Mouse (Mus musculus) neural tube, embryonic 13.5 days (tissue): ENCODE measurements around the gene Dnajc30. TPM values are rescaled to one million over a fixed set of nuclear protein-coding genes. Genes with fewer than 3 reads are reported as not detected.
A peak's percentile ranks its signal among the peaks of the same experiment; 100 is the strongest.

Experiments
- ATAC-seq: fragments of 200-750 bp; cut with Nextera tagmentation; 2 replicates; pipeline ENCODE4 v1.8.0; 2017; ENCODE audit warnings: low read depth, mild to moderate bottlenecking, moderate TSS enrichment, moderate library complexity
- H3K27ac ChIP-seq: fragments of 300-500 bp; sonication (generic); replicated peaks from 2 replicates; pipeline ENCODE4 v1.5.1; 2015; ENCODE audit warnings: moderate library complexity, mild to moderate bottlenecking, inconsistent platforms
- H3K27me3 ChIP-seq: fragments of 300-500 bp; sonication (generic); 2 replicates; pipeline ENCODE4 v1.6.1; 2015; ENCODE audit warnings: mild to moderate bottlenecking, inconsistent platforms
- H3K36me3 ChIP-seq: fragments of 300-500 bp; sonication (generic); 2 replicates; pipeline ENCODE4 v1.6.1; 2015; ENCODE audit warnings: mild to moderate bottlenecking, inconsistent platforms
- H3K4me1 ChIP-seq: fragments of 300-500 bp; sonication (generic); replicated peaks from 2 replicates; pipeline ENCODE4 v1.6.1; 2015; ENCODE audit warnings: inconsistent platforms
- H3K4me2 ChIP-seq: fragments of 300-500 bp; sonication (generic); 2 replicates; pipeline ENCODE4 v1.6.1; 2015; ENCODE audit warnings: inconsistent platforms, mild to moderate bottlenecking, moderate library complexity
- H3K4me3 ChIP-seq: fragments of 300-500 bp; sonication (generic); 2 replicates; pipeline ENCODE4 v1.5.1; 2015; ENCODE audit warnings: mild to moderate bottlenecking, inconsistent platforms
- H3K9ac ChIP-seq: fragments of 300-500 bp; sonication (generic); 2 replicates; pipeline ENCODE4 v1.6.1; 2015; ENCODE audit warnings: moderate library complexity, mild to moderate bottlenecking, inconsistent platforms
- H3K9me3 ChIP-seq: fragments of 300-500 bp; sonication (generic); 2 replicates; pipeline ENCODE4 v1.6.1; 2016; ENCODE audit warnings: inconsistent platforms
- WGBS: fragments of 180-500 bp; shearing (Covaris S2); methylation state at CpG from one replicate; pipeline ENCODE4 v1.1.7; 2015; 5-methylcytosine and 5-hydroxymethylcytosine counted together
- polyA plus RNA-seq: library from polyadenylated mRNA; unstranded; fragments of >200 nt; fragmentation: Nextera tagmentation; extraction: Ambion mirVana; gene quantifications from 2 replicates; pipeline ENCODE4 v1.2.1, GENCODE M21; 2015

Dnajc30 gene
- polyA plus RNA-seq, result 35.5 and 37.1 TPM in 2 replicates

DNA sequence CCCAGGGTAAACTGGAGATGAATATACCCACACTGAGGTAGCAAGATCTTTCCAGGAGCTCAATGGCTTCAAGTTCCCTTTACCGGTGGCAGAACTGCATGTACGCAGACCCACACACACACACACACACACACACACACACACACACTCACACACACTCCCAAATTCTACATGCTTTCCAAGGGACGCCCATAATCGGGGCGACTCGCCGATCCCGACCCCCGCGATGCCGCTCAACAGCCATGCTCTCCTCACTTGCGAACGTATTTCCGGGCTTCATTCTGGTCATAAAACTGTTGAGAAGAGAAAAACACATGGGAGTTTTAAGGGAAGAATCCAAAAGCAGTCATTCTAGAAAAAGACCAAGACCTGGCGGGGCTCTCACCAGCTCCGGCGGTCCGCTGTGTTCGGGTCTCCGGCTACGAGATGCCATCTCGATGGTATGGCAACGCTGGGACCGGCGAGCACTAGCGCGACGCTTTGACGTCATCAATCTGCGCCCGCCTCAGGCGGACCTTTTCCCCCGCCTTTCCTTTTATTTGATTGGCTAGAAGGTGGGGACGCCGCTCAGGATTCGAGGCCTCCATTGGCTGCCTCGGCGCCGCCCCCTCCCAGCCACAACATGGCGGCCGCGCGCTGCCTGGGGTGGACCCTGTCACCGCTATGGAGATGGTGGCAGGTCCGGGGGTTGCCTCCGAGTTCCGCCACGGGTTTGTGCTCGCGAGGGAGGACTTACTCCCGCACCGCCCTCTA is at the start of gene Dnajc30:
TSS of gene Dnajc30 (plus strand) at position 574 of the 753 bp plus-strand sequence.
- Histone ChIP-seq H3K27ac (peak within 1 kb of the TSS; percentile 74), H3K9me3 (no peaks in the 10 kb centered on the region), H3K27me3 (no peaks in the 10 kb centered on the region), H3K36me3 (peaks cover 48% of the 10 kb centered on the region), H3K4me2 (peak within 1 kb of the TSS; percentile 95), H3K4me1 (peaks cover 27% of the 10 kb centered on the region), H3K9ac (peak within 1 kb of the TSS; percentile 87), H3K4me3 (peak within 1 kb of the TSS; percentile 97)
- peak; percentile 98 for ATAC-seq
- WGBS, result under 1% methylated on average over 52 of the region's 52 CpGs

DNA sequence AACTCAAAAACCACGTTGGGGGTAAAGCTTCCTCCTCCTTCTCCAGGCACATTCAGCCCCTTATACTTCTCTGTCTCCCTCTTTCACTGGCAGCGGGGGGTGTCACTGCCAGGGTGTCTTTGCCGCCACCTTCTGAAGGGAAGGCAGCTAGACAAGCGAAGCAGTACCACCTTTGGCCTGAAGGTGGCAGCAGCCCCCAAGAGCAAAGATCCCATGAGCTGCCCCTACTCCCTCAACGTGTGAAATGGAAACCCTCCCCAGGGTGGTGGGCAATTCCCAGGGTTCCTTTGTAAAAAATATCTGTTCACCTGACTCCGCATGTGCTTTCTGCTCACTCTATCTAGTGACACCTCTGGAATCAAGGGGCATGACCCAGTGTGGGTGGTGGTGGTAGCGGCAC is 48.5 kb upstream of the Dnajc30 start:
- peak; percentile 10; the same call in 1 of the 2 replicates for ATAC-seq
- Histone ChIP-seq H3K9me3 (no peaks in the 10 kb centered on the region), H3K9ac (no peak overlapping the region), H3K4me1 (peaks cover 26% of the 10 kb centered on the region), H3K4me2 (no peak overlapping the region), H3K27me3 (no peaks in the 10 kb centered on the region), H3K27ac (no peak overlapping the region), H3K4me3 (no peak overlapping the region), H3K36me3 (no peaks in the 10 kb centered on the region)
- WGBS, result 15% methylated on average over 7 of the region's 7 CpGs

GRCm38 (mm10) chr5:135016224-135016759 is 47.7 kb upstream of the Dnajc30 start:
- Histone ChIP-seq H3K27ac (no peak overlapping the region), H3K36me3 (no peaks in the 10 kb centered on the region), H3K27me3 (no peaks in the 10 kb centered on the region), H3K4me1 (peaks cover 18% of the 10 kb centered on the region), H3K9ac (no peak overlapping the region), H3K4me2 (no peak overlapping the region), H3K9me3 (no peaks in the 10 kb centered on the region), H3K4me3 (no peak overlapping the region)
- no peak for ATAC-seq
- WGBS, result 64% methylated on average over 4 of the region's 4 CpGs

DNA sequence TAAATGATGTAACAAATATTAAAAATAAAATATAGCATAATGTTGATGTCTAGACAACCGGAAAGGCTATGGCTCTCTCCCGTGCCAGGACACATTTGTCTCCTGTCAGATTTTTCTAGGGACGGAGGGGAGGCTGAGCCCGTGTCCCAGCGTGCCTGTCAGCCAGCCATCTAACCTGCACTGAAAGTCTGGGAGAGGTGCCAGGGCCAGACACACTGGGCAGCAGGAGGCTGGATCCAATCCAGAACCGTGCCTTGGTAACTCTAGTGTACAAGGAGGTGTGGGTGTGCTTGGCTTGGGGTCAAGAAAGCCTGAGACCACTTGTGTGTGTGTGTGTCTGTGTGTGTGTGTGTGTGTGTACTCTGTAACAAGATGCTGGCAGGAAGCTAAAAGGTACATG is 42.2 kb upstream of the Dnajc30 start:
- ATAC-seq, result no peak
- H3K9ac ChIP-seq, result no peak overlapping the region
- H3K4me1 ChIP-seq, result peaks cover 28% of the 10 kb centered on the region
- H3K9me3 ChIP-seq, result no peaks in the 10 kb centered on the region
- WGBS, result 70% methylated on average over 6 of the region's 6 CpGs
- H3K4me2 ChIP-seq, result no peak overlapping the region
- no peaks in the 10 kb centered on the region for H3K27me3 ChIP-seq
- no peaks in the 10 kb centered on the region for H3K36me3 ChIP-seq
- H3K27ac ChIP-seq, result no peak overlapping the region
- H3K4me3 ChIP-seq, result no peak overlapping the region

GRCm38 (mm10) chr5:135023344-135024173 is 40.4 kb upstream of the Dnajc30 start, which contains the start of gene Stx1a:
Gene Stx1a (plus strand): TSS chr5:135023482.
- peaks cover 31% of the 10 kb centered on the region for H3K4me1 ChIP-seq
- peak within 1 kb of the TSS; percentile 42; the same call in 1 of the 2 replicates for H3K27ac ChIP-seq
- peak within 1 kb of the TSS; percentile 73 for H3K4me2 ChIP-seq
- H3K9me3 ChIP-seq, result no peaks in the 10 kb centered on the region
- no peaks in the 10 kb centered on the region for H3K36me3 ChIP-seq
- peak within 1 kb of the TSS; percentile 68 for H3K4me3 ChIP-seq
- peak within 1 kb of the TSS; percentile 87 for H3K9ac ChIP-seq
- no peaks in the 10 kb centered on the region for H3K27me3 ChIP-seq
- WGBS, result under 1% methylated on average over 61 of the region's 61 CpGs
- ATAC-seq, result peak; percentile 87

- H3K9ac ChIP-seq, result no peak overlapping the region
- H3K4me1 ChIP-seq, result peaks cover 38% of the 10 kb centered on the region
- H3K36me3 ChIP-seq, result no peaks in the 10 kb centered on the region
- peak overlapping the region; percentile 73 for H3K4me2 ChIP-seq
- no peaks in the 10 kb centered on the region for H3K27me3 ChIP-seq
- H3K9me3 ChIP-seq, result no peaks in the 10 kb centered on the region
- WGBS, result 65% methylated on average over 11 of the region's 11 CpGs
- H3K27ac ChIP-seq, result 0 out of 2 replicates have a peak overlapping the region, but pooled peaks have one; percentile 20
- peak overlapping the region; percentile 68 for H3K4me3 ChIP-seq
- ATAC-seq, result no peak
Measured at GRCm38 (mm10) chr5:135024665-135025224, 39.3 kb upstream of the Dnajc30 start.

GRCm38 (mm10) chr5:135025899-135026298 is 38.1 kb upstream of the Dnajc30 start:
- H3K9me3 ChIP-seq, result no peaks in the 10 kb centered on the region
- peaks cover 38% of the 10 kb centered on the region for H3K4me1 ChIP-seq
- 25% methylated on average over 7 of the region's 7 CpGs for WGBS
- peak overlapping the region; percentile 13; the same call in 1 of the 2 replicates for H3K4me3 ChIP-seq
- H3K27me3 ChIP-seq, result no peaks in the 10 kb centered on the region
- no peak overlapping the region for H3K27ac ChIP-seq
- peak overlapping the region; percentile 73 for H3K4me2 ChIP-seq
- peak overlapping the region; percentile 22; the same call in 1 of the 2 replicates for H3K9ac ChIP-seq
- no peak for ATAC-seq
- H3K36me3 ChIP-seq, result no peaks in the 10 kb centered on the region

DNA sequence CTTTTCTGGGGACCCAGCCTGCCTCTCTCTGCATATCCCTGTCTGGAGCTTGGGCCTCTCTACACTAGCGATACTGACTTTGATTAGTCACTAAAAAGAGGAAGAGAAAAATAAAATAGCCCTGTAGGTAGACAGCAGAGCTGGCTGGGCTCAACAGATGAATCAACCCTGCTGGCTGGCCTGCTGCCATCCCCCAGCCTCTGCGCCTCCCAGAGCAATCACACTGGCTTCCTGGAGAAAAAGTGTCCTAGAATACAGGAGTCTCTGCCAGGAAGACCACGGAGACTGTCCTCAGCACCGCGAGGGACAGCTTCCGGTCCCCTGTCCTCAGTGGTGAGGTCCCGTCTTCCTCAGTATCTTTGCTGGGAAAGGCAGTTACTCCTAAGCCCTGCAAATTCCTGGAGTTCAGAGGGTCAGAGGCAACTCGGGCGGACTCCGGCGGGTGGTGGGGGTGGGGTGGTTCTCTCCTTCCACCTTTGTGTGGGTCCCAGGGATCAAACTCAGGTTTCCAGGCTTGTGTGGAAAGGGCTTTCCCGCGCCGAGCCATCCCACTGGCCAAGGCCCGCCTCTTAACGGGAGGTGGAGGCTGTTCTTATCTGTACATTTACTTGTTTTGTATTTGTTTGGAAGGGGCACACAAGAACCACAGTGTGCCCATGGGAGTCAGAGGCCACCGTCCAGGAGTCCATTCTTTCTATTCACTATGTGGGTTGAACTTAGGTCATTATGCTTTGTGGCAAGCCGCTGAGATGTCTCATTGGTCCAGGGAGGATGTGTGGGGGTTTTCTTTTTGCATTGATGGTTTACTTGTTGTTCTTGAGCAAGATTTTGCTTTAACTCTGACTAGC is 34.8 kb upstream of the Dnajc30 start:
- Histone ChIP-seq H3K9me3 (0 out of 2 replicates have a peak, but pooled peaks cover 3% of the 10 kb centered on the region), H3K4me1 (peaks cover 28% of the 10 kb centered on the region), H3K4me2 (0 out of 2 replicates have a peak overlapping the region, but pooled peaks have one; percentile 4), H3K4me3 (no peak overlapping the region), H3K36me3 (no peaks in the 10 kb centered on the region), H3K9ac (no peak overlapping the region), H3K27me3 (no peaks in the 10 kb centered on the region), H3K27ac (no peak overlapping the region)
- ATAC-seq, result no peak
- WGBS, result 63% methylated on average over 18 of the region's 18 CpGs

DNA sequence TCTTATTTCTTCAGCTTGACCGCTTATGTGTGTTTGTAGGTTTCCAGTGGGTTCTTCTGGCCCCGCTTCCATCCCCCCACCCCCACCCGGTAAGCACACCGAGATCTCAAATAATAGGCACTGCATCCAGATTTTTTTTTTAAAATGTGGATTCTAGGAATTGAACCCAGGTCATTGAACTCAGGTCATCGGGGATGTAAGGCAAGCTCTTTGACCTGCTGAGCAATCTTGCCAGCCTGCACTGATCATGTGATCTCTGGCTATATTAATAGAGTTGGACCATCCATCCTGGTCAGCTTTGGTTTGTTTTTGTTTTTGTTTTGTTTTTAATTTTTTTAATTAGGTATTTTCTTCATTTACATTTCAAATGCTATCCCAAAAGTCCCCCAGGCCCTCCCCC is 31.4 kb upstream of the Dnajc30 start:
- Histone ChIP-seq H3K27ac (no peak overlapping the region), H3K36me3 (0 out of 2 replicates have a peak, but pooled peaks cover 3% of the 10 kb centered on the region), H3K27me3 (no peaks in the 10 kb centered on the region), H3K4me1 (peaks cover 14% of the 10 kb centered on the region; the same call in 1 of the 2 replicates), H3K9ac (no peak overlapping the region), H3K4me2 (no peak overlapping the region), H3K4me3 (no peak overlapping the region), H3K9me3 (0 out of 2 replicates have a peak, but pooled peaks cover 4% of the 10 kb centered on the region)
- WGBS, result 94% methylated on average over 5 of the region's 5 CpGs
- ATAC-seq, result no peak

DNA sequence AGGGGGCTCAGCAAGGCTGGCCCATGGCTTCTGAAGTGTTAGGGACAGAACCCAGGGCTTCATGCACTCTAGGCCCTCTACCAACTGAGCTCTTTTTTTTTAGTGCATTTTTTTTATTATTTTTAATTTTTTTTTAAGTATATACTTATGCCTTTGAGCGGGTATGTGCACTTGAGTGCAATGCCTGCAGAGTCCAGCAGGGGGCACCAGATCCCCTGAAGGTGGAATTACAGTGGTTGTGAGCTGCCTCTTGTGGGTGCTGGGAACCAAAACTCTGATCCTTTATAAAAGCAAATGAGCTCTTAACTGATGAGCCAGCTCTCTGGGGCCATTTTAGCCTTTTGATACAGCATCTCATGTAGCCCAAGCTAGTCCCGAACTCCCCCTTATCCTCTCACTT is 29.4 kb upstream of the Dnajc30 start:
- H3K27me3 ChIP-seq, result no peaks in the 10 kb centered on the region
- ATAC-seq, result no peak
- H3K4me1 ChIP-seq, result peaks cover 5% of the 10 kb centered on the region; the same call in 1 of the 2 replicates
- no peak overlapping the region for H3K27ac ChIP-seq
- H3K4me2 ChIP-seq, result no peak overlapping the region
- 0 out of 2 replicates have a peak, but pooled peaks cover 4% of the 10 kb centered on the region for H3K9me3 ChIP-seq
- no peak overlapping the region for H3K4me3 ChIP-seq
- WGBS, result 95% methylated on average over 2 of the region's 2 CpGs
- H3K9ac ChIP-seq, result no peak overlapping the region
- peaks cover 17% of the 10 kb centered on the region; the same call in 1 of the 2 replicates for H3K36me3 ChIP-seq
